Mouse (Mus musculus) small intestine, adult 2 months (tissue): ENCODE measurements around the gene Tnn.

Source experiments
- CTCF ChIP-seq: fragments of 200-500 bp; IDR thresholded peaks from 2 replicates; pipeline ENCODE4 v1.5.1; 2012; ENCODE audit warnings: low read depth, mild to moderate bottlenecking, control low read depth, inconsistent platforms, low read length, moderate library complexity, mixed read lengths; ENCODE audit not compliant: insufficient replicate concordance, insufficient read length; ENCODE audit errors: extremely low read depth
- POLR2A ChIP-seq: fragments of 200-500 bp; IDR thresholded peaks from 2 replicates; pipeline ENCODE4 v1.6.1; 2012; ENCODE audit warnings: low read depth, mild to moderate bottlenecking, control low read depth, inconsistent platforms, low read length, moderate library complexity

DNA sequence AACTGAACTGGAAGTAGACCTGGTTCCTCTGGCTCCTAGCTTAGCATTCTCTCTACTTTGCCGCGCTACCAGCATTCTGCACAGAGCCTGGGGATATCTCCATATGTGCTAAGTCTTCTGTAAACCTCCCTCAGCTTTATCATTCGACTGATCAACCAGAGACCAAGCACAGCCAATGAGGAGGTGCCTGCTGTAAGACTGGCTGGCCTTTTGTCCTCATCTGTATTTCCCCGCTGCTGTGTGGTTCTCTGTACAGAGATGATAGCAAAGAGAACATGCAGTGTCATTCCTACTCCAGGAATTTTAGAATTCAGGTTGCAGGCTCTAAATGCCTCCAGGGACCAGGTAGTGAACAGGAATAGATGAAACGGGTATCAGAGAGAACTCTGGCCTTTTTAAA is 92.1 kb downstream of the Tnn start:
- TF ChIP-seq POLR2A (no peak), CTCF (no peak)
